Mouse (Mus musculus) hindbrain, embryonic 16.5 days (tissue): ENCODE data around the gene Osbp. TPM values are rescaled to one million over a fixed set of nuclear protein-coding genes. Genes with fewer than 3 reads are reported as not detected.

Source experiments
- ATAC-seq: fragments of 200-750 bp; cut with Nextera tagmentation; 2 replicates; pipeline ENCODE4 v1.8.0; 2017; ENCODE audit warnings: moderate TSS enrichment, moderate library complexity
- H3K27ac ChIP-seq: fragments of 300-500 bp; sonication (generic); 2 replicates; pipeline ENCODE4 v1.5.1; 2014; ENCODE audit warnings: low read depth, mild to moderate bottlenecking, control low read depth, low read length, moderate library complexity
- H3K27me3 ChIP-seq: fragments of 300-500 bp; sonication (generic); replicated peaks from 2 replicates; pipeline ENCODE4 v1.6.1; 2014; ENCODE audit warnings: low read length; ENCODE audit not compliant: control insufficient read depth, insufficient read depth
- H3K36me3 ChIP-seq: fragments of 300-500 bp; sonication (generic); 2 replicates; pipeline ENCODE4 v1.6.1; 2014; ENCODE audit warnings: mild to moderate bottlenecking, low read length, moderate library complexity, mixed read lengths; ENCODE audit not compliant: control insufficient read depth, insufficient read depth
- H3K4me1 ChIP-seq: fragments of 300-500 bp; sonication (generic); 2 replicates; pipeline ENCODE4 v1.6.1; 2014; ENCODE audit warnings: low read depth, low read length; ENCODE audit not compliant: control insufficient read depth, insufficient read depth
- H3K4me2 ChIP-seq: fragments of 300-500 bp; sonication (generic); 2 replicates; pipeline ENCODE4 v1.6.1; 2014; ENCODE audit warnings: mild to moderate bottlenecking, low read length, control low read depth, moderate library complexity
- H3K4me3 ChIP-seq: fragments of 300-500 bp; sonication (generic); 2 replicates; pipeline ENCODE4 v1.5.1; 2014; ENCODE audit warnings: mild to moderate bottlenecking, low read length, control low read depth, moderate library complexity
- H3K9ac ChIP-seq: fragments of 300-500 bp; sonication (generic); 2 replicates; pipeline ENCODE4 v1.6.1; 2014; ENCODE audit warnings: low read depth, mild to moderate bottlenecking, control low read depth, low read length, moderate library complexity
- H3K9me3 ChIP-seq: fragments of 300-500 bp; sonication (generic); 2 replicates; pipeline ENCODE4 v1.6.1; 2014; ENCODE audit warnings: mild to moderate bottlenecking, low read length, moderate library complexity; ENCODE audit not compliant: control insufficient read depth
- WGBS: fragments of 180-500 bp; shearing (Covaris S2); extraction: QIAGEN DNeasy Blood & Tissue Kit; methylation state at CpG from one replicate; pipeline ENCODE4 v1.1.7; 2014; 5-methylcytosine and 5-hydroxymethylcytosine counted together
- polyA plus RNA-seq: library from polyadenylated mRNA; unstranded; fragments of >200 nt; fragmentation: Nextera tagmentation; extraction: Ambion mirVana; gene quantifications from 2 replicates; pipeline ENCODE4 v1.2.1, GENCODE M21; 2015

The Osbp gene
- polyA plus RNA-seq, 1 experiment from 2014 or later, result 3.0 TPM

GRCm38 (mm10) chr19:12008410-12009380 lies 43.0 kb downstream of the Osbp start:
- no peak overlapping the region for H3K9ac ChIP-seq
- H3K36me3 ChIP-seq, result no peaks in the 10 kb centered on the region
- H3K4me1 ChIP-seq, result peaks cover 9% of the 10 kb centered on the region
- H3K4me3 ChIP-seq, result peak overlapping the region; percentile 10; the same call in 1 of the 2 replicates
- H3K9me3 ChIP-seq, result no peaks in the 10 kb centered on the region
- peak overlapping the region; percentile 79 for H3K4me2 ChIP-seq
- H3K27ac ChIP-seq, result peak overlapping the region; percentile 18; the same call in 1 of the 2 replicates
- H3K27me3 ChIP-seq, result no peaks in the 10 kb centered on the region
- 24% methylated on average over 17 of the region's 17 CpGs for WGBS
- no peak for ATAC-seq

DNA sequence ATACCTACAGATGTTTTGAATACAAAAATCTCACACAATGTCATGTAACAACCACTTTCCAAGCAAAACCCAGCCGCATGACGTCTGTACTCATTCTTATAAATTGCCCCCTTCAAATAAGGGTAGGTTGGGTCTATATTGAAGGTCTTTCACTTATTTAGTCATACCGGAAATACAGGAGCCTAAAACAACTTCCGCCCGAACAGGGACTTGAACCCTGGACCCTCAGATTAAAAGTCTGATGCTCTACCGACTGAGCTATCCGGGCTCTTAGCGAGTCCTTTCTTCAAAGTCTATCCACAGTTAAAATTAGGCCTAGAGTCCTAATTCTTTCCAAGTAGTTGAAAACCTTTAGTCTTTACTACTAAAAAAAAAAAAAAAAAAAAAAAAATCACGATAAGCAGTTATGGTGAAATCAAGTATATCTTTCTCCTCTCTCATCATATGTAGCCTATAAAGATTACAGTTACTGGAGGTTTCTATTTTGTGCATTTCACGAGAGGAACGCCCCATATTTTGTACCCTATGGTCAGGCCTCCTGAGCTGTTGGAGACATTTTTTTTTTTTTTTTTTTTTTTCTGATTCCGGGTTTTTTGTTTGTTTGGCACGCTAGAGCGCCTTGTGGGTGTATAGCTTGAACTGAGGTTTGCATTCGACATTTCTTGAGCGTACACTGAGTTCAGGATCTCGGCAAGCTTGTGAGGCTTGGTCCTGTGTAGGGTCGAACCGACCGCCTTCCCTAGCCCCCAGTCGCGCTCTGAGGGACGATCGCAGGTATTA lies 44.0 kb downstream of the Osbp start:
- H3K27me3 ChIP-seq, result no peaks in the 10 kb centered on the region
- peak overlapping the region; percentile 85 for H3K9ac ChIP-seq
- no peaks in the 10 kb centered on the region for H3K36me3 ChIP-seq
- peak; percentile 28 for ATAC-seq
- no peaks in the 10 kb centered on the region for H3K9me3 ChIP-seq
- H3K4me2 ChIP-seq, result peak overlapping the region; percentile 79
- H3K27ac ChIP-seq, result peak overlapping the region; percentile 92
- H3K4me3 ChIP-seq, result peak overlapping the region; percentile 68
- under 1% methylated on average over 24 of the region's 24 CpGs for WGBS
- peaks cover 5% of the 10 kb centered on the region for H3K4me1 ChIP-seq

- H3K9ac ChIP-seq, result peak overlapping the region; percentile 85
- peak overlapping the region; percentile 92 for H3K27ac ChIP-seq
- no peaks in the 10 kb centered on the region for H3K27me3 ChIP-seq
- ATAC-seq, result peak; percentile 18
- H3K4me2 ChIP-seq, result peak overlapping the region; percentile 79
- H3K4me1 ChIP-seq, result peaks cover 2% of the 10 kb centered on the region; the same call in 1 of the 2 replicates
- H3K4me3 ChIP-seq, result peak overlapping the region; percentile 68
- no peaks in the 10 kb centered on the region for H3K9me3 ChIP-seq
- no peaks in the 10 kb centered on the region for H3K36me3 ChIP-seq
- WGBS, result under 1% methylated on average over 24 of the region's 24 CpGs
These were observed 44.6 kb downstream of the Osbp start for GRCm38 (mm10) chr19:12010281-12010771.

DNA sequence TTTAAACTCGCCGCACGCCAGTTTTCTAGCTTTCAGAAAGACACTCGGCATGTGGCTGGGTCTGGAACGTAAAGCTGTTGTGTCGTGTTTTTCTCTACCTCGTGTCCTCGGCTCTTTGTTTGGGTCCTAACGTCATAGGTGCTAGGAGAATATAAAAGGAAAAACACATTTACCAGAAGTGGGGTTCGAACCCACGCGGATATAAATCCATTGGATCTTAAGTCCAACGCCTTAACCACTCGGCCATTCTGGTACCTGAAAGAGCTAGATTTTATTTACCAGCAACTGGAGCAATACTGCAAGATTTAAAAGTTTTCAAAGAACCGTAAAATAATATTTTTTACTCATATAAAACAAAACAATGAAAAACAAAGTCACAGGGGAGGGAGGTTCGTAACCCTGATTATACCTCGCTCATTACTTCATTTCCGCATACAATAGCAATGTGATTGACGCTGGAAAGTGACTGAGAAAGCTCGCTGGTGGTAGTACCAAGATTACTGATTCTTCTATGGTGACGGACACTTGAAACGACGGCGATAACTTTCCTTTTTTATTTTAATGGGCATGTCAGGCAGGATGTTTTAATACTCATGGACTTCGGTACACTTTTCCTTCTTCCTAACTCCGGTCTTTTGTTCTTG lies 45.3 kb downstream of the Osbp start:
- under 1% methylated on average over 26 of the region's 26 CpGs for whole genome bisulfite sequencing
- Histone ChIP-seq H3K4me2 (peak overlapping the region; percentile 79), H3K9ac (peak overlapping the region; percentile 85), H3K9me3 (no peaks in the 10 kb centered on the region), H3K36me3 (no peaks in the 10 kb centered on the region), H3K27ac (peak overlapping the region; percentile 92), H3K27me3 (no peaks in the 10 kb centered on the region), H3K4me1 (peaks cover 2% of the 10 kb centered on the region; the same call in 1 of the 2 replicates), H3K4me3 (peak overlapping the region; percentile 68)
- peak; percentile 55 for ATAC-seq

- H3K27ac ChIP-seq, result peak overlapping the region; percentile 78
- H3K4me1 ChIP-seq, result peaks cover 1% of the 10 kb centered on the region; the same call in 1 of the 2 replicates
- WGBS, result under 1% methylated on average over 49 of the region's 49 CpGs
- peak overlapping the region; percentile 68 for H3K4me3 ChIP-seq
- no peaks in the 10 kb centered on the region for H3K9me3 ChIP-seq
- H3K9ac ChIP-seq, result peak overlapping the region; percentile 65
- ATAC-seq, result peak; percentile 84
- H3K36me3 ChIP-seq, result no peaks in the 10 kb centered on the region
- no peaks in the 10 kb centered on the region for H3K27me3 ChIP-seq
- peak overlapping the region; percentile 79 for H3K4me2 ChIP-seq
These were observed 46.1 kb downstream of the Osbp start for GRCm38 (mm10) chr19:12011560-12012556.

- Histone ChIP-seq H3K36me3 (no peaks in the 10 kb centered on the region), H3K27me3 (no peaks in the 10 kb centered on the region), H3K4me1 (no peaks in the 10 kb centered on the region; the same call in 1 of the 2 replicates), H3K4me2 (peak overlapping the region; percentile 79), H3K4me3 (peak overlapping the region; percentile 68), H3K9me3 (no peaks in the 10 kb centered on the region), H3K27ac (no peak overlapping the region), H3K9ac (peak overlapping the region; percentile 35; the same call in 1 of the 2 replicates)
- WGBS, result 1% methylated on average over 10 of the region's 10 CpGs
- no peak for ATAC-seq
These were observed 46.9 kb downstream of the Osbp start for GRCm38 (mm10) chr19:12012615-12013014.

DNA sequence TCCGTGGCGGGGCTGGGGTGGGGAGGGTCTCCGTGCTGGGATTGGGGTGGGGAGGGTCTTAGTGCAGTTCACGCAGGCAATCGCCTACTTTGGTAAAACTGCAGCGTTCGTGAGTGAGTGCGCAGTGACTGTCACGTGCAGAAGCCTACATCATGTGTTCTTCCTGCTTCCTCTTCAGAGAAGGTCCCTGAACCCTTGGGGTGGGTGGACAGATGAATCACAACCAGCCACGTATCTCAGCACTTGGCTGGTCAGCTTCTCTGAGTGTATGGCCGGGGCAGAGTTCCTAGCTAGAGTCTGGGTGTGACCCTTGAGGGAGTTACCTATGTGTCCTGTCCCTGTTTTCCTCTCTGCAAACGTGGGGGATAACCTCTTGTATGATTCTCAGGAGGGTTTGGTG lies 47.5 kb downstream of the Osbp start:
- H3K4me2 ChIP-seq, result peak overlapping the region; percentile 79
- no peaks in the 10 kb centered on the region for H3K27me3 ChIP-seq
- no peaks in the 10 kb centered on the region for H3K36me3 ChIP-seq
- no peaks in the 10 kb centered on the region for H3K9me3 ChIP-seq
- no peaks in the 10 kb centered on the region for H3K4me1 ChIP-seq
- ATAC-seq, result no peak
- peak overlapping the region; percentile 68 for H3K4me3 ChIP-seq
- peak overlapping the region; percentile 1; the same call in 1 of the 2 replicates for H3K9ac ChIP-seq
- under 1% methylated on average over 11 of the region's 12 CpGs for WGBS
- no peak overlapping the region for H3K27ac ChIP-seq

- no peaks in the 10 kb centered on the region for H3K9me3 ChIP-seq
- no peak overlapping the region for H3K4me3 ChIP-seq
- H3K9ac ChIP-seq, result no peak overlapping the region
- H3K36me3 ChIP-seq, result no peaks in the 10 kb centered on the region
- ATAC-seq, result no peak
- WGBS, result 74% methylated on average over 8 of the region's 8 CpGs
- H3K4me2 ChIP-seq, result no peak overlapping the region
- H3K27ac ChIP-seq, result no peak overlapping the region
- H3K4me1 ChIP-seq, result no peaks in the 10 kb centered on the region
- no peaks in the 10 kb centered on the region for H3K27me3 ChIP-seq
These were observed 50.0 kb downstream of the Osbp start for GRCm38 (mm10) chr19:12015708-12016107.
